Mouse (Mus musculus) hindbrain, embryonic 16.5 days (tissue): ENCODE measurements around the gene Rela. TPM values are rescaled to one million over a fixed set of nuclear protein-coding genes. Genes with fewer than 3 reads are reported as not detected.
A peak's percentile ranks its signal among the peaks of the same experiment; 100 is the strongest.

Source experiments
- ATAC-seq: fragments of 200-750 bp; cut with Nextera tagmentation; 2 replicates; pipeline ENCODE4 v1.8.0; 2017; ENCODE audit warnings: moderate TSS enrichment, moderate library complexity
- H3K27ac ChIP-seq: fragments of 300-500 bp; sonication (generic); 2 replicates; pipeline ENCODE4 v1.5.1; 2014; ENCODE audit warnings: low read depth, mild to moderate bottlenecking, control low read depth, low read length, moderate library complexity
- H3K27me3 ChIP-seq: fragments of 300-500 bp; sonication (generic); replicated peaks from 2 replicates; pipeline ENCODE4 v1.6.1; 2014; ENCODE audit warnings: low read length; ENCODE audit not compliant: control insufficient read depth, insufficient read depth
- H3K36me3 ChIP-seq: fragments of 300-500 bp; sonication (generic); 2 replicates; pipeline ENCODE4 v1.6.1; 2014; ENCODE audit warnings: mild to moderate bottlenecking, low read length, moderate library complexity, mixed read lengths; ENCODE audit not compliant: control insufficient read depth, insufficient read depth
- H3K4me1 ChIP-seq: fragments of 300-500 bp; sonication (generic); 2 replicates; pipeline ENCODE4 v1.6.1; 2014; ENCODE audit warnings: low read depth, low read length; ENCODE audit not compliant: control insufficient read depth, insufficient read depth
- H3K4me2 ChIP-seq: fragments of 300-500 bp; sonication (generic); 2 replicates; pipeline ENCODE4 v1.6.1; 2014; ENCODE audit warnings: mild to moderate bottlenecking, low read length, control low read depth, moderate library complexity
- H3K4me3 ChIP-seq: fragments of 300-500 bp; sonication (generic); 2 replicates; pipeline ENCODE4 v1.5.1; 2014; ENCODE audit warnings: mild to moderate bottlenecking, low read length, control low read depth, moderate library complexity
- H3K9ac ChIP-seq: fragments of 300-500 bp; sonication (generic); 2 replicates; pipeline ENCODE4 v1.6.1; 2014; ENCODE audit warnings: low read depth, mild to moderate bottlenecking, control low read depth, low read length, moderate library complexity
- H3K9me3 ChIP-seq: fragments of 300-500 bp; sonication (generic); 2 replicates; pipeline ENCODE4 v1.6.1; 2014; ENCODE audit warnings: mild to moderate bottlenecking, low read length, moderate library complexity; ENCODE audit not compliant: control insufficient read depth
- WGBS: fragments of 180-500 bp; shearing (Covaris S2); extraction: QIAGEN DNeasy Blood & Tissue Kit; methylation state at CpG from one replicate; pipeline ENCODE4 v1.1.7; 2014; 5-methylcytosine and 5-hydroxymethylcytosine counted together
- polyA plus RNA-seq: library from polyadenylated mRNA; unstranded; fragments of >200 nt; fragmentation: Nextera tagmentation; extraction: Ambion mirVana; gene quantifications from 2 replicates; pipeline ENCODE4 v1.2.1, GENCODE M21; 2015

Rela gene
- polyA plus RNA-seq, 1 experiment from 2014 or later, result 35.7 TPM

- H3K9ac ChIP-seq, result peak overlapping the region; percentile 58
- no peaks in the 10 kb centered on the region for H3K36me3 ChIP-seq
- peaks cover 11% of the 10 kb centered on the region for H3K4me1 ChIP-seq
- H3K27ac ChIP-seq, result no peak overlapping the region
- H3K4me3 ChIP-seq, result peak overlapping the region; percentile 49
- peak overlapping the region; percentile 79 for H3K4me2 ChIP-seq
- no peaks in the 10 kb centered on the region for H3K9me3 ChIP-seq
- peaks cover 23% of the 10 kb centered on the region for H3K27me3 ChIP-seq
- 12% methylated on average over 43 of the region's 43 CpGs for WGBS
- ATAC-seq, result peak; percentile 34; the same call in 1 of the 2 replicates
Measured at GRCm38 (mm10) chr19:5654720-5655298, 17.5 kb downstream of the Rela start.

DNA sequence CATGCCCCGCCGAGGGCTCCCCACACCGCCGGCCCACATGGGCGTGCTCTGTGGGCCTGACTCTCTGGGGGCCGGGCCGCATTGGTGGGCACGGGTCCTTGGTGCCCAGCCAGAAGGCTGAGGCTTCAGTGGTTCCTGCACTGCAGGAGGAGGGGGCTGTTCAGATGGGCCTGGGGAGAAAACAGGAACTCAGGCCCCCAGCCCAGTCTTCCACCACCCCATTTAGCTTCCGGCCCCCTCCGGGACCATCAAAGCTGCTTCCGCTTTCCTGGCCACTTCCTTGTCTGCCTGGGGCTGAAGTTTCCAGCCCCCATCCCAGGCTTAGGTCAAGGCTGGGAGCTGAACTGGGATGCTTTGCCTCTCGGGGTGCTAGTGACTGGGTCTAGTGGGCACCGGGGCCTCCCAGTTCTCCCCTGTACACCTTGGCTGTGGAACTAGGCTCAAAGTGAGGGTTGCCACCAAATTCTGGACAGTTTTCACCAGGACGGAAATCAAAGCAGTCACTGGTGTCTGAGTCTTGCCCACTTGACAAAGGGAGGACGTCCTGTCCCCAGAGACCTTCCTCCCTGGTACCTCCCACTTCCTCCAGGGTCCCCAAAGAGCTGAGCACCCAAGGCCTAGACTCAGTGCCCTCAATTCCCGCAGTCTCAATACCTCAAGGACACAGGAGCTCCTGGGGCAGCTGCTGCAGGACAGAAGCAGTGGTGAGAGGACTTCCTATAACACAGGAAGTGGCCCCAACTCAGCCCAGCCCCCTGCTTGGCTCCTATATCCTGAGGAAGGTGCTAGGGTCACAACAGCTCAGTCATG, 23.9 kb downstream of the Rela start:
- Histone ChIP-seq H3K4me2 (peak overlapping the region; percentile 19), H3K4me3 (no peak overlapping the region), H3K27me3 (0 out of 2 replicates have a peak, but pooled peaks cover 1% of the 10 kb centered on the region), H3K9ac (peak overlapping the region; percentile 27; the same call in 1 of the 2 replicates), H3K4me1 (peaks cover 6% of the 10 kb centered on the region), H3K36me3 (peaks cover 15% of the 10 kb centered on the region), H3K9me3 (no peaks in the 10 kb centered on the region), H3K27ac (no peak overlapping the region; the same call in 1 of the 2 replicates)
- 90% methylated on average over 15 of the region's 16 CpGs for WGBS
- ATAC-seq, result no peak

DNA sequence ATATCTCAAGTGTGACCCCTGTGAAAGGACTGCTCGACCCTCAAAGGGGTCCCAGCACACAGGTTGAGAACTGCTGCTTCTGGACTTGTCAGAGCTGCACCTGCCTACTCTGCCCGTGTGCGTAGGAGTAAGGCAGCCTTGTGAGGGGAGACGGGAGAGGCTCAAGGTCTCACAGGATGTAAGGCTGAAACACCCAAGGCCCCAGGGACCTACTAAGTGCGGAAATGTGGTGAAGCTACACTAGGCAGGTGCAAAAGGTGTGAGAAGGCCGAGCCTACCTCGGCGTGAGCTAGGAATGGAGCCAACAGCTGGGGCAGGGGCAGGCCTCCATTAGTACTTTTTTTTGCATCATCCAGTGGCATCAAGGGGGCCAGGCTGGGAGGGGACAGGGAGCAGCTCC, 25.0 kb downstream of the Rela start:
- peak overlapping the region; percentile 49 for H3K4me2 ChIP-seq
- H3K9ac ChIP-seq, result 0 out of 2 replicates have a peak overlapping the region, but pooled peaks have one; percentile 5
- WGBS, result 80% methylated on average over 8 of the region's 8 CpGs
- H3K9me3 ChIP-seq, result no peaks in the 10 kb centered on the region
- no peak for ATAC-seq
- H3K36me3 ChIP-seq, result peaks cover 19% of the 10 kb centered on the region
- peak overlapping the region; percentile 30; the same call in 1 of the 2 replicates for H3K27ac ChIP-seq
- peaks cover 6% of the 10 kb centered on the region for H3K4me1 ChIP-seq
- peak overlapping the region; percentile 35 for H3K4me3 ChIP-seq
- H3K27me3 ChIP-seq, result no peaks in the 10 kb centered on the region

- Histone ChIP-seq H3K4me2 (peak within 1 kb of the TSS; percentile 49), H3K4me3 (peak within 1 kb of the TSS; percentile 35), H3K27ac (peak within 1 kb of the TSS; percentile 30), H3K27me3 (no peaks in the 10 kb centered on the region), H3K9me3 (no peaks in the 10 kb centered on the region), H3K4me1 (peaks cover 6% of the 10 kb centered on the region), H3K9ac (peak within 1 kb of the TSS; percentile 53), H3K36me3 (peaks cover 22% of the 10 kb centered on the region)
- 4% methylated on average over 31 of the region's 32 CpGs for WGBS
- peak; percentile 86 for ATAC-seq
Measured at GRCm38 (mm10) chr19:5662981-5663913, 26.0 kb downstream of the Rela start, which contains the start of gene Sipa1. Gene Sipa1, minus strand, starts transcription at chr19:5663707.

- WGBS, result 87% methylated on average over 10 of the region's 10 CpGs
- Histone ChIP-seq H3K4me1 (peaks cover 6% of the 10 kb centered on the region), H3K27me3 (no peaks in the 10 kb centered on the region), H3K36me3 (peaks cover 29% of the 10 kb centered on the region), H3K4me2 (no peak overlapping the region), H3K9ac (no peak overlapping the region), H3K4me3 (no peak overlapping the region), H3K9me3 (no peaks in the 10 kb centered on the region), H3K27ac (no peak overlapping the region)
- no peak for ATAC-seq
Measured at GRCm38 (mm10) chr19:5664669-5665257, 27.5 kb downstream of the Rela start.

DNA sequence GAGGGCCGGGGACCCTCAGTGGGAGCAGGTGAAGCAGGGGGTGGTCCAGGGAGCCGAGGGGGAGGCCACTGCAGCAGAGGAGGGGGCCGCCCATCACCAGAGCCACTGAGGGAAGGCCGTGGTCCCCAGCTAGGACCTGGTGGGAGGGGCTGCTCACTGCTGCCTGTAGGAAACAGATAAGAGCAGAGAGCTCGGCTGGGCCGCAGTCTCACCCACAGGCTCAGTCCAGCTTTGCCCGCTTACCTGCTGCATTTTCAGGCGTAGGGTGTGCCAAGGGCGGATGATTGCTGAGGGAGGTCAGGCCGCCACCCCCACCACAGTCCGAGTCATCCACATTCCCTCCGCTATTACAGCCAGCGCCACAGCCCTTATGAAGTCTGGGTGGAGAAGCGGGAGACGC, 28.2 kb downstream of the Rela start:
- WGBS, result 90% methylated on average over 15 of the region's 15 CpGs
- peaks cover 34% of the 10 kb centered on the region for H3K36me3 ChIP-seq

GRCm38 (mm10) chr19:5666386-5666785, 29.1 kb downstream of the Rela start:
- WGBS, result 88% methylated on average over 18 of the region's 18 CpGs
- Histone ChIP-seq H3K27ac (no peak overlapping the region), H3K36me3 (peaks cover 34% of the 10 kb centered on the region), H3K4me2 (no peak overlapping the region), H3K4me1 (peaks cover 6% of the 10 kb centered on the region), H3K9me3 (no peaks in the 10 kb centered on the region), H3K27me3 (no peaks in the 10 kb centered on the region), H3K4me3 (no peak overlapping the region), H3K9ac (no peak overlapping the region)
- no peak for ATAC-seq

More for the DNA sequence above, 28.2 kb downstream of the Rela start:
- Histone ChIP-seq H3K27ac (no peak overlapping the region), H3K9me3 (no peaks in the 10 kb centered on the region), H3K9ac (no peak overlapping the region), H3K4me3 (no peak overlapping the region), H3K4me1 (peaks cover 6% of the 10 kb centered on the region), H3K4me2 (no peak overlapping the region), H3K27me3 (no peaks in the 10 kb centered on the region)
- no peak for ATAC-seq

DNA sequence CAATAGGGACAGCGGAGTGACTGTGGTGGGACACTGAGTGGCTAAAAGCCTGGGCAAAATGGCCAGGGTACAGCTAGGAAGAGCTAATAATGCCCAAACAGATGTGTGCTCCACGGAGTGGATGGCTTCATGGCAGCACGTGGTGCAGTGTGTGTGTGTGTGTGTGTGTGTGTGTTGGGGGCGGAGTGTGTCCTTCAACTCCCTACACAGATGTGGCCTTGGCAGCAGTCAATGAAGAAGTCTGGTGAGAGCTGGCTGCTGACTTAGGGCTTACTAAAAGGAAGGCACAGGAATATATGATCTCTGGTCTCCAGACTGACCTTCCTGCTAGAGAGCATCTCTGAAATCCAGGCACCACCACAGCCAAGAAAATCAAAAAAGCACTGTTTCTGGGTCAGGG, 31.1 kb downstream of the Rela start:
- no peak overlapping the region for H3K9ac ChIP-seq
- H3K4me3 ChIP-seq, result no peak overlapping the region
- H3K4me1 ChIP-seq, result peaks cover 3% of the 10 kb centered on the region
- no peaks in the 10 kb centered on the region for H3K9me3 ChIP-seq
- H3K4me2 ChIP-seq, result no peak overlapping the region
- no peak overlapping the region for H3K27ac ChIP-seq
- ATAC-seq, result no peak
- H3K36me3 ChIP-seq, result peaks cover 41% of the 10 kb centered on the region
- 85% methylated on average over 4 of the region's 4 CpGs for WGBS
- H3K27me3 ChIP-seq, result no peaks in the 10 kb centered on the region
